Mouse (Mus musculus): Measurements from ENCODE around the gene Vmac. TPM values are rescaled to one million over a fixed set of nuclear protein-coding genes. Genes with fewer than 3 reads are reported as not detected.
A peak's percentile ranks its signal among the peaks of the same experiment; 100 is the strongest.

Gene Vmac
- polyA plus RNA-seq, 1 experiment from 2014 or later, result 18.2 TPM

- Histone ChIP-seq H3K4me3 (replicated peaks) (no peak overlapping the region), H3K9ac (replicated peaks) (no peak overlapping the region), H3K4me2 (replicated peaks) (no peak overlapping the region), H3K4me1 (replicated peaks) (peaks cover 4% of the 10 kb centered on the region), H3K36me3 (peaks cover 14% of the 10 kb centered on the region), H3K27ac (no peak overlapping the region), H3K27me3 (no peaks in the 10 kb centered on the region), H3K9me3 (no peaks in the 10 kb centered on the region)
- WGBS, result 66% methylated on average over 6 of the region's 6 CpGs
- ATAC-seq, result no peak
Measured at GRCm38 (mm10) chr17:56729151-56729550, 11.3 kb upstream of the Vmac start.

- no peak overlapping the region for H3K9ac ChIP-seq (replicated peaks)
- no peak overlapping the region for H3K4me2 ChIP-seq (replicated peaks)
- WGBS, result 47% methylated on average over 12 of the region's 12 CpGs
- H3K4me1 ChIP-seq (replicated peaks), result peaks cover 4% of the 10 kb centered on the region
- no peak overlapping the region for H3K4me3 ChIP-seq (replicated peaks)
- H3K9me3 ChIP-seq, result no peaks in the 10 kb centered on the region
- peaks cover 24% of the 10 kb centered on the region for H3K36me3 ChIP-seq
- no peaks in the 10 kb centered on the region for H3K27me3 ChIP-seq
- no peak overlapping the region for H3K27ac ChIP-seq
- 0 out of 2 replicates have a peak, but pooled peaks have one; percentile 17 for ATAC-seq
Measured at GRCm38 (mm10) chr17:56728117-56728516, 10.3 kb upstream of the Vmac start.

GRCm38 (mm10) chr17:56727659-56728058, 9.8 kb upstream of the Vmac start:
- H3K9ac ChIP-seq (replicated peaks), result no peak overlapping the region
- H3K27me3 ChIP-seq, result no peaks in the 10 kb centered on the region
- H3K27ac ChIP-seq, result no peak overlapping the region
- H3K9me3 ChIP-seq, result no peaks in the 10 kb centered on the region
- peaks cover 4% of the 10 kb centered on the region for H3K4me1 ChIP-seq (replicated peaks)
- peaks cover 29% of the 10 kb centered on the region for H3K36me3 ChIP-seq
- H3K4me3 ChIP-seq (replicated peaks), result no peak overlapping the region
- ATAC-seq, result no peak
- H3K4me2 ChIP-seq (replicated peaks), result no peak overlapping the region
- 10% methylated on average over 12 of the region's 12 CpGs for WGBS

- Histone ChIP-seq H3K9me3 (no peaks in the 10 kb centered on the region), H3K4me3 (replicated peaks) (no peak overlapping the region), H3K4me2 (replicated peaks) (no peak overlapping the region), H3K4me1 (replicated peaks) (peaks cover 4% of the 10 kb centered on the region), H3K27ac (no peak overlapping the region), H3K36me3 (peaks cover 34% of the 10 kb centered on the region), H3K9ac (replicated peaks) (no peak overlapping the region), H3K27me3 (no peaks in the 10 kb centered on the region)
- ATAC-seq, result no peak
- 19% methylated on average over 7 of the region's 7 CpGs for WGBS
Measured at GRCm38 (mm10) chr17:56727029-56727649, 9.3 kb upstream of the Vmac start.

- H3K9me3 ChIP-seq, result no peaks in the 10 kb centered on the region
- ATAC-seq, result no peak
- H3K27me3 ChIP-seq, result no peaks in the 10 kb centered on the region
- H3K9ac ChIP-seq (replicated peaks), result no peak overlapping the region
- no peak overlapping the region for H3K4me3 ChIP-seq (replicated peaks)
- H3K36me3 ChIP-seq, result peaks cover 49% of the 10 kb centered on the region
- H3K27ac ChIP-seq, result no peak overlapping the region
- peaks cover 16% of the 10 kb centered on the region for H3K4me1 ChIP-seq (replicated peaks)
- 90% methylated on average over 11 of the region's 11 CpGs for WGBS
- H3K4me2 ChIP-seq (replicated peaks), result no peak overlapping the region
Measured at GRCm38 (mm10) chr17:56723419-56724161, 5.8 kb upstream of the Vmac start.

GRCm38 (mm10) chr17:56722441-56722840, 4.6 kb upstream of the Vmac start:
- no peak overlapping the region for H3K27ac ChIP-seq
- no peak for ATAC-seq
- H3K9ac ChIP-seq (replicated peaks), result no peak overlapping the region; the same call in 1 of the 2 replicates
- peaks cover 49% of the 10 kb centered on the region for H3K36me3 ChIP-seq
- 96% methylated on average over 5 of the region's 5 CpGs for WGBS
- no peaks in the 10 kb centered on the region for H3K9me3 ChIP-seq
- H3K27me3 ChIP-seq, result no peaks in the 10 kb centered on the region
- H3K4me2 ChIP-seq (replicated peaks), result no peak overlapping the region
- peaks cover 22% of the 10 kb centered on the region for H3K4me1 ChIP-seq (replicated peaks)
- no peak overlapping the region for H3K4me3 ChIP-seq (replicated peaks)

- under 1% methylated on average over 55 of the region's 55 CpGs for WGBS
- H3K4me3 ChIP-seq (replicated peaks), result peak overlapping the region; percentile 84
- peaks cover 36% of the 10 kb centered on the region for H3K4me1 ChIP-seq (replicated peaks)
- peaks cover 26% of the 10 kb centered on the region for H3K36me3 ChIP-seq
- H3K9me3 ChIP-seq, result no peaks in the 10 kb centered on the region
- H3K27ac ChIP-seq, result peak overlapping the region; percentile 87
- peak overlapping the region; percentile 93 for H3K9ac ChIP-seq (replicated peaks)
- no peaks in the 10 kb centered on the region for H3K27me3 ChIP-seq
- peak overlapping the region; percentile 83 for H3K4me2 ChIP-seq (replicated peaks)
- ATAC-seq, result peak; percentile 94
Measured at GRCm38 (mm10) chr17:56716655-56717362, 1.0 kb downstream of the Vmac start.

- Histone ChIP-seq H3K4me1 (replicated peaks) (peaks cover 36% of the 10 kb centered on the region), H3K9ac (replicated peaks) (peak overlapping the region; percentile 85), H3K27ac (peak overlapping the region; percentile 87), H3K9me3 (no peaks in the 10 kb centered on the region), H3K36me3 (peaks cover 26% of the 10 kb centered on the region), H3K4me3 (replicated peaks) (peak overlapping the region; percentile 84), H3K27me3 (no peaks in the 10 kb centered on the region), H3K4me2 (replicated peaks) (peak overlapping the region; percentile 83)
- WGBS, result 24% methylated on average over 22 of the region's 22 CpGs
- ATAC-seq, result peak; percentile 2; the same call in 1 of the 2 replicates
Measured at GRCm38 (mm10) chr17:56715914-56716654, 1.7 kb downstream of the Vmac start.

GRCm38 (mm10) chr17:56715360-56715759, 2.5 kb downstream of the Vmac start:
- H3K9me3 ChIP-seq, result no peaks in the 10 kb centered on the region
- no peak overlapping the region for H3K27ac ChIP-seq
- peaks cover 29% of the 10 kb centered on the region for H3K36me3 ChIP-seq
- ATAC-seq, result no peak
- H3K4me2 ChIP-seq (replicated peaks), result peak overlapping the region; percentile 83
- 67% methylated on average over 11 of the region's 11 CpGs for WGBS
- peak overlapping the region; percentile 84 for H3K4me3 ChIP-seq (replicated peaks)
- peaks cover 36% of the 10 kb centered on the region for H3K4me1 ChIP-seq (replicated peaks)
- H3K9ac ChIP-seq (replicated peaks), result peak overlapping the region; percentile 85; the same call in 1 of the 2 replicates
- no peaks in the 10 kb centered on the region for H3K27me3 ChIP-seq

- Histone ChIP-seq H3K4me3 (replicated peaks) (no peak overlapping the region), H3K9me3 (no peaks in the 10 kb centered on the region), H3K36me3 (peaks cover 85% of the 10 kb centered on the region), H3K4me2 (replicated peaks) (no peak overlapping the region), H3K27me3 (no peaks in the 10 kb centered on the region), H3K27ac (no peak overlapping the region), H3K9ac (replicated peaks) (0 out of 2 replicates have a peak overlapping the region, but pooled peaks have one; percentile 23), H3K4me1 (replicated peaks) (no peaks in the 10 kb centered on the region)
- ATAC-seq, result no peak
- WGBS, result 95% methylated on average over 3 of the region's 3 CpGs
Measured at GRCm38 (mm10) chr17:56709708-56710107, 8.1 kb downstream of the Vmac start.

- Histone ChIP-seq H3K4me2 (replicated peaks) (no peak overlapping the region), H3K4me3 (replicated peaks) (no peak overlapping the region), H3K9ac (replicated peaks) (no peak overlapping the region), H3K27ac (no peak overlapping the region), H3K36me3 (peaks cover 95% of the 10 kb centered on the region), H3K27me3 (no peaks in the 10 kb centered on the region), H3K9me3 (no peaks in the 10 kb centered on the region), H3K4me1 (replicated peaks) (no peaks in the 10 kb centered on the region)
- WGBS, result 84% methylated on average over 4 of the region's 4 CpGs
- no peak for ATAC-seq
Measured at GRCm38 (mm10) chr17:56708692-56709091, 9.1 kb downstream of the Vmac start.
